Mouse (Mus musculus): ENCODE data around the gene Hoxd9. TPM values are rescaled to one million over a fixed set of nuclear protein-coding genes. Genes with fewer than 3 reads are reported as not detected.

Hoxd9 gene
- polyA plus RNA-seq, 1 experiment = not detected

- no peak for TF ChIP-seq GATA1 (IDR thresholded peaks at IDR 0.05; ENCODE audit: low read length)
- no peak for TF ChIP-seq TAL1 (IDR thresholded peaks at IDR 0.05; ENCODE audit: low read length)
- 0 out of 2 replicates have a peak, but pooled peaks cover 2% of the 10 kb centered on the region for H3K4me1 ChIP-seq (ENCODE audit: control insufficient read depth)
- no peaks in the 10 kb centered on the region for H3K36me3 ChIP-seq (ENCODE audit: control insufficient read depth)
- H3K4me3 ChIP-seq (replicated peaks) = no peak overlapping the region
- peaks cover 100% of the 10 kb centered on the region for H3K27me3 ChIP-seq (ENCODE audit: control insufficient read depth)
- peaks cover 5% of the 10 kb centered on the region; the same call in 1 of the 2 replicates for H3K9me3 ChIP-seq (ENCODE audit: control insufficient read depth, low read length)
These were observed 3.1 kb downstream of the Hoxd9 start for GRCm38 (mm10) chr2:74700546-74701112.

DNA sequence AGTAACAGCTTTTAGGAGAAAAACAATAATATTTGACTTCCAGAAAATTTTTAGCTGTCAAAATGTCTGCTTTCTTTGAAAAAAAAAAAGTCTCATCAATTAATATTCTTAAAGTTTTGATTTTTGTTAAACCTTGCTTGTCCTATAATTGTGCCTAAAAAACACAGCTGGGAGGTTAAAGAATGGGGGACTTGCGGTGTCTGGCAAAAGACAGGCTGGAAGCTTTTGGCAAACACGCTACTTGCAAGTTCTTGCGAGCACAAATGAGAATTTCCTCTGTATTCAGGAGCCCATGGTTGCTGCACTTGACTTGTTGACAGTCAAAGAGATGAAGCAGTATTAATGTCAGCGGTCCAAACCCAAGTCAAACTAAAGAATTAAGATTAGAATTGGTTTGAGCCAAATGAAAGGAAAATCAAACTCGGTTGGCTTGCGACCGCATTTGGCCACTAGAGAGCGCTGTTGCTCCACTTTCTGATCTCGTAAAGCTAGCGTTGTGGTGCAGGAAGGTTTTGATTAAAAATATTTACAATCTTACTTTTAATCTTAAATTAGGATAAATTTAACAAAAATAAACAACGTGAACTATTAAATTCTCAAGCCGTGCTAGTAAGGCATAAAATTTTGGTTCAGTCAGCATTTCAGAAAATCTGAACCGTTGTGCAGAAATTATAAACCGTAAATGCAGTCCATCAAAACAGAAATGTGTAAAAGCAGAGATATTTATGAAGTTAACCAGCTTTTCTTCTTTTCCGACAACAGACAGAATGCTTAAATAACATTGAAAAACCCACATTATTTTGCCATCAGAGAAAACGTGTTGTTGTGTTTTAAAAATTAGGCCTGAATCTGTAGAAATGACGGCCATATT, 4.7 kb downstream of the Hoxd9 start:
- no peak overlapping the region for H3K4me3 ChIP-seq (replicated peaks)

DNA sequence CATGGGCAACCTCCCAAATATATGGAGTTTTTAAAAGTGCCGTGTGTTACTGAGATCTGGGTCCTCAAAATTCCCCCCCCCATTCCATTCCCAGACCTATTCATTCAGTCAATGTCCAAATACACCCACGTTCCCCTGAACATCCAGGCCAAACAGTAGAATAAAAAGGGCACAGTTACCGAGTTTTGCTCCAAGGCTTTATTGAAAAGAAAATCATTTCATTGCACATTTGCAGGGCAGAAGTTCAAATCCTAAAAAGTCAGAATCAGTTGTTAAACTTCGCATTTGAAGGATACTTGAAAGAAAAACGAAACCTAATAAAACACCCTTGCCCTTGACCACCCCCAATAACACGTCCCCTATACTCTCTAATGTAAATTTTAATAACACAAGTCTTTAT, 5.3 kb downstream of the Hoxd9 start:
- no peak for TF ChIP-seq TAL1 (IDR thresholded peaks at IDR 0.05; ENCODE audit: low read length)
- TF ChIP-seq GATA1 (IDR thresholded peaks at IDR 0.05; ENCODE audit: low read length) = no peak
- 0 out of 2 replicates have a peak, but pooled peaks cover 2% of the 10 kb centered on the region for H3K4me1 ChIP-seq (ENCODE audit: control insufficient read depth)
- no peaks in the 10 kb centered on the region for H3K36me3 ChIP-seq (ENCODE audit: control insufficient read depth)
- no peak overlapping the region for H3K4me3 ChIP-seq (replicated peaks)
- peaks cover 100% of the 10 kb centered on the region for H3K27me3 ChIP-seq (ENCODE audit: control insufficient read depth)
- H3K9me3 ChIP-seq (ENCODE audit: control insufficient read depth, low read length) = peaks cover 4% of the 10 kb centered on the region; the same call in 1 of the 2 replicates

More for the DNA sequence above, 4.7 kb downstream of the Hoxd9 start:
- TF ChIP-seq GATA1 (IDR thresholded peaks at IDR 0.05; ENCODE audit: low read length) (no peak), TAL1 (IDR thresholded peaks at IDR 0.05; ENCODE audit: low read length) (no peak)
- Histone ChIP-seq H3K4me1 (ENCODE audit: control insufficient read depth) (0 out of 2 replicates have a peak, but pooled peaks cover 2% of the 10 kb centered on the region), H3K9me3 (ENCODE audit: control insufficient read depth, low read length) (peaks cover 5% of the 10 kb centered on the region; the same call in 1 of the 2 replicates), H3K36me3 (ENCODE audit: control insufficient read depth) (no peaks in the 10 kb centered on the region), H3K27me3 (ENCODE audit: control insufficient read depth) (peaks cover 100% of the 10 kb centered on the region)

DNA sequence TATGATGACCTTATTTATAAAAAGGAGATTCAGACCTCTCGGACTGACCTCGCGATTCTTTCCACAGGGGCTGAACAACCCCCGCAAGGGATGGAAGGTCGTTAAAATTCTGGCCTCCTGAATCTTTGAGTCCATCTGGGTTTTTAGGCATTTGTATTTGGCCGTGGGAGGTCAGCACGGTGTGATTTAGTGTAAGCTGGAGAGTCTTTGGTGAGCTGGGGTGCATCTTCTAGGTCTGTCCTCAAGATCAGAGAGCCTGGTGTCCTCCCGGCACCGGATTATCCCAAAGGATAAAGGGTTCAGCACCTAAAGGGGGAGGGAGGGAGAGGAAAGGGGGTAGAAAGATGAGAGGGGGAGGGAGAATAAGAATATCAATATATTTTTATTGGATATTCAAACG, 5.8 kb downstream of the Hoxd9 start:
- Histone ChIP-seq H3K9me3 (ENCODE audit: control insufficient read depth, low read length) (no peaks in the 10 kb centered on the region; the same call in 1 of the 2 replicates), H3K27me3 (ENCODE audit: control insufficient read depth) (peaks cover 100% of the 10 kb centered on the region)

GRCm38 (mm10) chr2:74703720-74704392, 6.3 kb downstream of the Hoxd9 start:
- H3K27me3 ChIP-seq (ENCODE audit: control insufficient read depth) = peaks cover 100% of the 10 kb centered on the region
- H3K9me3 ChIP-seq (ENCODE audit: control insufficient read depth, low read length) = no peaks in the 10 kb centered on the region; the same call in 1 of the 2 replicates
- H3K4me1 ChIP-seq (ENCODE audit: control insufficient read depth) = no peaks in the 10 kb centered on the region
- H3K36me3 ChIP-seq (ENCODE audit: control insufficient read depth) = no peaks in the 10 kb centered on the region
- H3K4me3 ChIP-seq (replicated peaks) = no peak overlapping the region
- TF ChIP-seq GATA1 (IDR thresholded peaks at IDR 0.05; ENCODE audit: low read length) = no peak
- no peak for TF ChIP-seq TAL1 (IDR thresholded peaks at IDR 0.05; ENCODE audit: low read length)

More for the DNA sequence above, 5.8 kb downstream of the Hoxd9 start:
- TF ChIP-seq GATA1 (IDR thresholded peaks at IDR 0.05; ENCODE audit: low read length) (no peak), TAL1 (IDR thresholded peaks at IDR 0.05; ENCODE audit: low read length) (no peak)
- H3K4me3 ChIP-seq (replicated peaks) = no peak overlapping the region
- H3K36me3 ChIP-seq (ENCODE audit: control insufficient read depth) = no peaks in the 10 kb centered on the region
- H3K4me1 ChIP-seq (ENCODE audit: control insufficient read depth) = no peaks in the 10 kb centered on the region

GRCm38 (mm10) chr2:74704393-74704998, 7.0 kb downstream of the Hoxd9 start, which contains the start of gene Hoxd8:
Hoxd8 (plus strand) TSS chr2:74704615.
- TF ChIP-seq TAL1 (IDR thresholded peaks at IDR 0.05; ENCODE audit: low read length) (no peak), GATA1 (IDR thresholded peaks at IDR 0.05; ENCODE audit: low read length) (no peak)
- Histone ChIP-seq H3K4me3 (replicated peaks) (no peak within 1 kb of the TSS), H3K36me3 (ENCODE audit: control insufficient read depth) (no peaks in the 10 kb centered on the region), H3K27me3 (ENCODE audit: control insufficient read depth) (peaks cover 100% of the 10 kb centered on the region), H3K9me3 (ENCODE audit: control insufficient read depth, low read length) (no peaks in the 10 kb centered on the region; the same call in 1 of the 2 replicates), H3K4me1 (ENCODE audit: control insufficient read depth) (no peaks in the 10 kb centered on the region)

GRCm38 (mm10) chr2:74704999-74705466, 7.5 kb downstream of the Hoxd9 start:
- Histone ChIP-seq H3K36me3 (ENCODE audit: control insufficient read depth) (no peaks in the 10 kb centered on the region), H3K4me1 (ENCODE audit: control insufficient read depth) (no peaks in the 10 kb centered on the region), H3K27me3 (ENCODE audit: control insufficient read depth) (peaks cover 100% of the 10 kb centered on the region), H3K9me3 (ENCODE audit: control insufficient read depth, low read length) (no peaks in the 10 kb centered on the region; the same call in 1 of the 2 replicates), H3K4me3 (replicated peaks) (no peak overlapping the region)
- TF ChIP-seq GATA1 (IDR thresholded peaks at IDR 0.05; ENCODE audit: low read length) (no peak), TAL1 (IDR thresholded peaks at IDR 0.05; ENCODE audit: low read length) (no peak)

DNA sequence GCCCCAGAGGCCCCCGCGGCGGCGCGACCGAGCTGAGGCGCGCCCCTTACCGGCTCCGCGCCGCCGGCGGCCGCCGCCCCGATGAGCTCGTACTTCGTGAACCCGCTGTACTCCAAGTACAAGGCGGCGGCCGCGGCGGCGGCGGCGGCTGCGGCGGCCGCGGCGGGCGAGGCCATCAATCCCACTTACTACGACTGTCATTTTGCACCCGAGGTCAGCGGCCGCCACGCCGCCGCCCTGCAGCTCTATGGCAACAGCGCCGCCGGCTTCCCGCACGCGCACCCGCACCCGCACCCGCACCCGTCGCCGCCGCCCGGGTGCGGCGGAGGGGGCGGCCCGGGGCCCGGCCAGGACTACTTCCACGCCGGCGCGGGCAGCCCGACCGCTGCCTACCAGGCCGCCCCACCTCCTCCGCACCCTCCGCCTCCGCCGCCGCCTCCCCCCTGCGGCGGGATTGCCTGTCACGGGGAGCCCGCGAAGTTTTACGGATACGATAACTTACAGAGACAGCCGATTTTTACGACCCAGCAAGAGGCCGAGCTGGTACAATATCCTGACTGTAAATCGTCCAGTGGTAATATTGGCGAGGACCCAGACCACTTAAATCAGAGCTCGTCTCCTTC, 8.1 kb downstream of the Hoxd9 start:
- H3K4me1 ChIP-seq (ENCODE audit: control insufficient read depth) = no peaks in the 10 kb centered on the region
- H3K36me3 ChIP-seq (ENCODE audit: control insufficient read depth) = no peaks in the 10 kb centered on the region
- H3K27me3 ChIP-seq (ENCODE audit: control insufficient read depth) = peaks cover 100% of the 10 kb centered on the region
- TF ChIP-seq TAL1 (IDR thresholded peaks at IDR 0.05; ENCODE audit: low read length) (no peak), GATA1 (IDR thresholded peaks at IDR 0.05; ENCODE audit: low read length) (no peak)
- H3K9me3 ChIP-seq (ENCODE audit: control insufficient read depth, low read length) = no peaks in the 10 kb centered on the region; the same call in 1 of the 2 replicates
- no peak overlapping the region for H3K4me3 ChIP-seq (replicated peaks)
